Mouse (Mus musculus): ENCODE data around the gene Qrfpr.
A peak's percentile ranks its signal among the peaks of the same experiment; 100 is the strongest.

The Qrfpr gene

GRCm38 (mm10) chr3:36150934-36151686 lies 71.0 kb downstream of the Qrfpr start, which contains the start of gene D3Ertd254e:
Gene D3Ertd254e, plus strand, starts transcription at chr3:36151017.
- DNase-seq (ENCODE audit: low read depth, low spot score), result peak; percentile 81

- DNase-seq (ENCODE audit: low read depth, low spot score), result no peak
These were observed 71.6 kb downstream of the Qrfpr start for GRCm38 (mm10) chr3:36150537-36150933.

GRCm38 (mm10) chr3:36138996-36139395 lies 83.1 kb downstream of the Qrfpr start:
- no peak for DNase-seq (ENCODE audit: low read depth, low spot score)

GRCm38 (mm10) chr3:36138171-36138660 lies 83.9 kb downstream of the Qrfpr start:
- DNase-seq (ENCODE audit: low read depth, low spot score), result no peak

- DNase-seq (ENCODE audit: low read depth, low spot score), result peak; percentile 34
These were observed 84.6 kb downstream of the Qrfpr start for GRCm38 (mm10) chr3:36137560-36137959.

GRCm38 (mm10) chr3:36136152-36136551 lies 86.0 kb downstream of the Qrfpr start:
- no peak for DNase-seq (ENCODE audit: low read depth, low spot score)

All from WW6 (cell line).